Mouse (Mus musculus) spleen, adult 2 months (tissue): ENCODE measurements around the gene Vps50.

Source experiments
- CTCF ChIP-seq: fragments of 200-500 bp; IDR thresholded peaks from 2 replicates; pipeline ENCODE4 v1.5.1; 2011; ENCODE audit warnings: mild to moderate bottlenecking, inconsistent platforms; ENCODE audit not compliant: insufficient read depth, insufficient read length, insufficient replicate concordance; ENCODE audit errors: extremely low read depth
- POLR2A ChIP-seq: fragments of 200-500 bp; IDR thresholded peaks from 2 replicates; pipeline ENCODE4 v1.6.1; 2011; ENCODE audit warnings: low read depth, low read length, inconsistent platforms

DNA sequence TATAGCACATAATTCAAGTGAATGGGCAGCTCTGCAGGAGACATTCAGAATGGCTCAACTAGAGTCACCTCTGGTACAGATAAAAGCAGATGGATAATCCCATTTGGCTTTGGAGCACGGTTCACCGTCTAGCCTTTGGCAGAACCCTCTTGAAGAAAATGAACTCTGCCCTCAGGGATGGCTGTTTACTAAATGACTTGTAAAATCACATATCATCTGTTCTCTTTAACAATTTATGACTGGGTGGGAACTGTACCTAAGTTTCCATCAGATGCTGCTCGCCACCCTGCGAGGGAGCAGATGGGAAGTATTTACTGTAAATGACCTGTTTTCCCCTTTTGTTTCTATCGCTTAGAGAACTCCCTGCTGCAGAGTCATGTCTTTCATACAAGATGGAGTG is 18.3 kb upstream of the Vps50 start:
- TF ChIP-seq POLR2A (no peak), CTCF (no peak)
